Mouse (Mus musculus) CH12.LX (cell line): ENCODE measurements around the gene Fam160a1. TPM values are rescaled to one million over a fixed set of nuclear protein-coding genes. Genes with fewer than 3 reads are reported as not detected.
A peak's percentile ranks its signal among the peaks of the same experiment; 100 is the strongest.

Source experiments
- DNase-seq: peaks from one replicate; pipeline ENCODE4 v3.0.0-alpha.2; 2013; ENCODE audit errors: extremely low read depth
- H3K27ac ChIP-seq: 2 replicates; pipeline ENCODE4 v1.5.1; 2012; ENCODE audit warnings: low read depth, mild to moderate bottlenecking, control low read depth, moderate library complexity; ENCODE audit not compliant: insufficient read depth
- H3K27me3 ChIP-seq: replicated peaks from 2 replicates; pipeline ENCODE3; 2012; ENCODE audit warnings: inconsistent platforms
- H3K36me3 ChIP-seq, 2 experiments: replicated peaks in 1 of 2; 2 replicates each; pipeline versions ENCODE3 to v1.6.1; 2012; ENCODE audit warnings: inconsistent platforms in 1 of 2, low read length in 1 of 2, mild to moderate bottlenecking in 1 of 2, mixed read lengths in 1 of 2, moderate library complexity in 1 of 2; ENCODE audit not compliant: control insufficient read depth in 1 of 2, insufficient read depth in 1 of 2
- H3K4me1 ChIP-seq, 2 experiments: 2 replicates each; pipeline ENCODE4 v1.6.1; 2012; ENCODE audit warnings: inconsistent platforms in 1 of 2, moderate library complexity in 1 of 2; ENCODE audit not compliant: insufficient read depth in 2 of 2, control insufficient read depth in 1 of 2
- H3K4me2 ChIP-seq: 2 replicates; pipeline ENCODE4 v1.6.1; 2012; ENCODE audit warnings: low read depth, mild to moderate bottlenecking, control low read depth; ENCODE audit not compliant: poor library complexity, insufficient read depth, severe bottlenecking
- H3K4me3 ChIP-seq, 3 experiments: fragments of 150-350 bp in 1 of 3; sonication (generic) in 1 of 3; replicated peaks in 1 of 3; 2 replicates each; pipeline versions ENCODE3 to v1.5.1; 2011 to 2012; ENCODE audit warnings: low read depth in 2 of 3, low read length in 2 of 3, mild to moderate bottlenecking in 2 of 3, moderate library complexity in 2 of 3, control low read depth in 1 of 3, improper control_type of control experiment in 1 of 3, inconsistent platforms in 1 of 3, mixed read lengths in 1 of 3; ENCODE audit not compliant: poor library complexity in 1 of 3
- H3K79me2 ChIP-seq: replicated peaks from 2 replicates; pipeline ENCODE4 v1.6.1; 2012; ENCODE audit warnings: mild to moderate bottlenecking, moderate library complexity; ENCODE audit not compliant: control insufficient read depth, poor library complexity, insufficient read depth, severe bottlenecking; ENCODE audit errors: extremely low read depth
- H3K9ac ChIP-seq: 2 replicates; pipeline ENCODE4 v1.6.1; 2012; ENCODE audit warnings: low read depth, mild to moderate bottlenecking, control low read depth, moderate library complexity; ENCODE audit not compliant: insufficient read depth
- H3K9me3 ChIP-seq: replicated peaks from 2 replicates; pipeline ENCODE3; 2012; ENCODE audit warnings: low read length, inconsistent platforms, mixed read lengths
- BHLHE40 ChIP-seq: IDR thresholded peaks from 2 replicates; pipeline ENCODE4 v1.6.1; 2011; ENCODE audit warnings: mild to moderate bottlenecking, low read depth, low read length, improper control_type of control experiment
- CHD1 ChIP-seq: IDR thresholded peaks from 2 replicates; pipeline ENCODE4 v1.6.1; 2012; ENCODE audit warnings: low read depth, low read length, improper control_type of control experiment, inconsistent platforms
- CHD2 ChIP-seq: IDR thresholded peaks from 2 replicates; pipeline ENCODE4 v1.6.1; 2011; ENCODE audit warnings: low read length, improper control_type of control experiment
- E2F4 ChIP-seq: IDR thresholded peaks from 2 replicates; pipeline ENCODE4 v1.6.1; 2011; ENCODE audit warnings: low read depth, low read length, improper control_type of control experiment; ENCODE audit not compliant: insufficient replicate concordance
- EP300 ChIP-seq: IDR thresholded peaks from 2 replicates; pipeline ENCODE4 v1.6.1; 2011; ENCODE audit warnings: low read length, improper control_type of control experiment
- ETS1 ChIP-seq: conservative IDR thresholded peaks from 2 replicates; pipeline ENCODE4 v1.6.1; 2012; ENCODE audit warnings: low read depth, mild to moderate bottlenecking, inconsistent platforms, low read length, improper control_type of control experiment, moderate library complexity
- JUN ChIP-seq: IDR thresholded peaks from 2 replicates; pipeline ENCODE4 v1.6.1; 2011; ENCODE audit warnings: low read depth, mild to moderate bottlenecking, low read length, improper control_type of control experiment, moderate library complexity; ENCODE audit not compliant: insufficient read depth
- JUND ChIP-seq: conservative IDR thresholded peaks from 2 replicates; pipeline ENCODE4 v1.6.1; 2011; ENCODE audit warnings: low read depth, low read length, improper control_type of control experiment
- KAT2A ChIP-seq: IDR thresholded peaks from 2 replicates; pipeline ENCODE4 v1.6.1; 2012; ENCODE audit warnings: low read length, improper control_type of control experiment, inconsistent platforms; ENCODE audit not compliant: insufficient replicate concordance
- MXI1 ChIP-seq: IDR thresholded peaks from 2 replicates; pipeline ENCODE4 v1.6.1; 2011; ENCODE audit warnings: mild to moderate bottlenecking, low read depth, low read length, improper control_type of control experiment
- NELFE ChIP-seq: IDR thresholded peaks from 2 replicates; pipeline ENCODE4 v1.6.1; 2011; ENCODE audit warnings: low read depth, low read length, improper control_type of control experiment
- NRF1 ChIP-seq: IDR thresholded peaks from 2 replicates; pipeline ENCODE4 v1.6.1; 2014; ENCODE audit warnings: low read depth, mild to moderate bottlenecking, inconsistent platforms, low read length, improper control_type of control experiment, moderate library complexity
- PAX5 ChIP-seq: IDR thresholded peaks from 2 replicates; pipeline ENCODE4 v1.6.1; 2012; ENCODE audit warnings: low read length, inconsistent platforms, mixed read lengths
- POLR2AphosphoS2 ChIP-seq: IDR thresholded peaks from 2 replicates; pipeline ENCODE4 v1.6.1; 2011; ENCODE audit warnings: low read depth, low read length, improper control_type of control experiment
- RCOR1 ChIP-seq: conservative IDR thresholded peaks from 2 replicates; pipeline ENCODE4 v1.6.1; 2012; ENCODE audit warnings: low read depth, mild to moderate bottlenecking, inconsistent platforms, low read length, improper control_type of control experiment
- SIN3A ChIP-seq: IDR thresholded peaks from 2 replicates; pipeline ENCODE4 v1.6.1; 2012; ENCODE audit warnings: low read length, improper control_type of control experiment, inconsistent platforms
- SMC3 ChIP-seq: IDR thresholded peaks from 2 replicates; pipeline ENCODE4 v1.6.1; 2011; ENCODE audit warnings: low read depth, low read length, improper control_type of control experiment
- TBP ChIP-seq: conservative IDR thresholded peaks from 2 replicates; pipeline ENCODE4 v1.6.1; 2011; ENCODE audit warnings: low read depth, low read length, improper control_type of control experiment
- TCF12 ChIP-seq: IDR thresholded peaks from 2 replicates; pipeline ENCODE4 v1.6.1; 2014; ENCODE audit warnings: low read depth, mild to moderate bottlenecking, inconsistent platforms, low read length, improper control_type of control experiment
- UBTF ChIP-seq: IDR thresholded peaks from 2 replicates; pipeline ENCODE4 v1.6.1; 2012; ENCODE audit warnings: low read depth, mild to moderate bottlenecking, inconsistent platforms, low read length, improper control_type of control experiment, moderate library complexity
- USF1 ChIP-seq: IDR thresholded peaks from 2 replicates; pipeline ENCODE4 v1.6.1; 2014; ENCODE audit warnings: low read depth, mild to moderate bottlenecking, inconsistent platforms, low read length, improper control_type of control experiment
- ZC3H11A ChIP-seq: IDR thresholded peaks from 2 replicates; pipeline ENCODE4 v1.6.1; 2012; ENCODE audit warnings: low read depth, mild to moderate bottlenecking, inconsistent platforms, low read length, improper control_type of control experiment
- ZKSCAN1 ChIP-seq: IDR thresholded peaks from 2 replicates; pipeline ENCODE4 v1.6.1; 2012; ENCODE audit warnings: low read depth, inconsistent platforms, low read length, improper control_type of control experiment, borderline replicate concordance
- dilution Hi-C: fragments of 300-500 bp; cut with MboI; formaldehyde crosslinking; loops from 2 replicates; pipeline ENCODE4 v1.14.3; 2020; ENCODE audit warnings: low sequenced_read_pairs; ENCODE audit not compliant: extremely low pct_unique_long_range_greater_than_20kb, extremely low pct_ligation_motif_present
- in situ Hi-C: fragments of 300-500 bp; cut with MboI; formaldehyde crosslinking; loops from 3 replicates; pipeline ENCODE4 v1.14.3; 2019; ENCODE audit warnings: low sequenced_read_pairs, low pct_ligation_motif_present, low pct_unique_long_range_greater_than_20kb, mixed read lengths
- polyA plus RNA-seq: library from polyadenylated mRNA; unstranded; fragments of >175 nt; gene quantifications from 2 replicates; pipeline ENCODE4 v1.2.1, GENCODE M21; 2012; ENCODE audit warnings: low read depth; ENCODE audit not compliant: insufficient read length
- total RNA-seq, 2 experiments: library from RNA; depleted of rRNA; stranded (reverse); fragments of 300-350 nt in 1 of 2; fragments of >200 nt in 1 of 2; gene quantifications; 2 replicates each; pipeline ENCODE4 v1.2.3; 2012 to 2014

Fam160a1 gene
- total and polyA plus RNA-seq, 3 experiments = 0.17 to 0.41 (median 0.20) TPM

- in situ Hi-C loops = no loop called here
- TF ChIP-seq SMC3 (no peak), JUND (no peak), CHD2 (no peak), E2F4 (no peak), CHD1 (no peak), ETS1 (no peak), KAT2A (no peak), POLR2AphosphoS2 (no peak), RCOR1 (no peak), BHLHE40 (no peak), ZC3H11A (no peak)
- TF ChIP-seq, all 38 proteins: peak for 0
- dilution Hi-C loops = no loop called here
- no peak overlapping the region for H3K9ac ChIP-seq
- no peak overlapping the region for H3K4me3 ChIP-seq
- H3K4me1 ChIP-seq = peaks cover 2 to 5% of the 10 kb centered on the region in 2 experiments; a peak in 2 of 4 replicates
- DNase-seq = no peak
- no peaks in the 10 kb centered on the region for H3K36me3 ChIP-seq
- no peaks in the 10 kb centered on the region for H3K9me3 ChIP-seq
- H3K79me2 ChIP-seq = no peaks in the 10 kb centered on the region
- H3K4me2 ChIP-seq = 0 out of 2 replicates have a peak overlapping the region, but pooled peaks have one; percentile 39
- no peaks in the 10 kb centered on the region for H3K27me3 ChIP-seq
- H3K27ac ChIP-seq = no peak overlapping the region
Measured at GRCm38 (mm10) chr3:85777356-85777755, 39.7 kb downstream of the Fam160a1 start.

- dilution Hi-C loops = no loop called here
- Histone ChIP-seq H3K9ac (no peak overlapping the region), H3K9me3 (no peaks in the 10 kb centered on the region), H3K4me1 (peaks cover 2 to 5% of the 10 kb centered on the region in 2 experiments; a peak in 2 of 4 replicates), H3K4me2 (peak overlapping the region; percentile 39; the same call in 1 of the 2 replicates), H3K27ac (no peak overlapping the region), H3K36me3 (no peaks in the 10 kb centered on the region), H3K79me2 (no peaks in the 10 kb centered on the region), H3K27me3 (no peaks in the 10 kb centered on the region), H3K4me3 (no peak overlapping the region)
- in situ Hi-C loops = no loop called here
- DNase-seq = no peak
- TF ChIP-seq EP300 = no peak
Measured at GRCm38 (mm10) chr3:85776707-85777106, 40.4 kb downstream of the Fam160a1 start.

- H3K36me3 ChIP-seq = no peaks in the 10 kb centered on the region
- no peaks in the 10 kb centered on the region for H3K27me3 ChIP-seq
- no peak overlapping the region for H3K4me2 ChIP-seq
- no peak for TF ChIP-seq JUN
- TF ChIP-seq TCF12 = no peak
- no peak for TF ChIP-seq KAT2A
- no peak for TF ChIP-seq USF1
- TF ChIP-seq UBTF = no peak
- TF ChIP-seq JUND = no peak
- TF ChIP-seq PAX5 = no peak
- no peak for TF ChIP-seq TBP
- TF ChIP-seq CHD2 = no peak
- TF ChIP-seq CHD1 = no peak
- no peak for TF ChIP-seq POLR2AphosphoS2
- TF ChIP-seq NRF1 = no peak
- TF ChIP-seq SIN3A = no peak
- no peak for TF ChIP-seq ZC3H11A
- no peak for TF ChIP-seq MXI1
- TF ChIP-seq ZKSCAN1 = no peak
- no peak for TF ChIP-seq NELFE
- in situ Hi-C loops (no loop called here), dilution Hi-C loops (no loop called here)
- no peak overlapping the region for H3K9ac ChIP-seq
- peaks cover 2 to 5% of the 10 kb centered on the region in 2 experiments; a peak in 2 of 4 replicates for H3K4me1 ChIP-seq
- no peak overlapping the region for H3K4me3 ChIP-seq
- DNase-seq = no peak
- no peaks in the 10 kb centered on the region for H3K9me3 ChIP-seq
- H3K79me2 ChIP-seq = no peaks in the 10 kb centered on the region
- no peak overlapping the region for H3K27ac ChIP-seq
Measured at GRCm38 (mm10) chr3:85776126-85776525, 41.0 kb downstream of the Fam160a1 start.
